Mouse (Mus musculus): ENCODE results near the gene Mipol1.
"Not testable (repeated sequence)": the region's sequence is repeated elsewhere in the genome, so short reads cannot be mapped to it uniquely, and the experiment has no call there.

Mipol1 gene

DNA sequence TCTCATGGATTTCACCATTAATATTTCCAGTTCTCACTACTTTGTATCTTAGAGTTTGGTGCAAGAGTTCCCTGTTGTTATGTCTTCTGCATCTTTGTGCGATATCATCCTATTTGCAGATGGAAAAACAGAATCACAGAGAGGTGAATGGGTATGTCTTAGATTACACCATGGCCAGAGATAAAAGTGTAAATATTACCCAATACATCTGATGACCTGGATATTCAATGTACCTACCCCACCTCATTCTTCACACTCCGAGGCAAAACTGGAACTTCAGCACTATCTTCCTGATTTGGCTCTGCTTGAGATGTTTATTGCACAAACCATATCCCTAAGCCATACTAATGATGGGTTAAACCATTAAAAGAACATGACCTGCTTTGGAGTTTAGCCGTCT, 198.0 kb downstream of the Mipol1 start:
- no peak for DNase-seq (ENCODE audit: low spot score)

DNA sequence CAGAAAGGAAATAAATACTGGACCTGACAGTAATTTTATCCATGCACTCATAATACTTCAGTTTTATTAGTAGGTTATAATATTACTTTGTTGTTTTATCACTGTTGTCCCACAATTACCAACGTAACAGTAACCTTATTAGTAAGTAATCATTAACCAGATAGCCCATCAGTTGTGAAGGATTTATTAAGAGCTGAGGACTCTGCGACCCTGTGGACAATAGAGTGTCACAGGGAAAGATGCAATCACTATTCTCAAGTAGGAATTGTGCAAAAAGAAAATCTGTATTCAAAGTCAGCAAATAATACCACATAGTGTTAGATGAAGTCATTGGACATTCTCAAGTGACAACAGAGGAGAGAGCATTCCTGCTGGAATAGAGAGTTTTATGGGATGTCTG, 198.5 kb downstream of the Mipol1 start:
- no peak for DNase-seq (ENCODE audit: low spot score)

DNA sequence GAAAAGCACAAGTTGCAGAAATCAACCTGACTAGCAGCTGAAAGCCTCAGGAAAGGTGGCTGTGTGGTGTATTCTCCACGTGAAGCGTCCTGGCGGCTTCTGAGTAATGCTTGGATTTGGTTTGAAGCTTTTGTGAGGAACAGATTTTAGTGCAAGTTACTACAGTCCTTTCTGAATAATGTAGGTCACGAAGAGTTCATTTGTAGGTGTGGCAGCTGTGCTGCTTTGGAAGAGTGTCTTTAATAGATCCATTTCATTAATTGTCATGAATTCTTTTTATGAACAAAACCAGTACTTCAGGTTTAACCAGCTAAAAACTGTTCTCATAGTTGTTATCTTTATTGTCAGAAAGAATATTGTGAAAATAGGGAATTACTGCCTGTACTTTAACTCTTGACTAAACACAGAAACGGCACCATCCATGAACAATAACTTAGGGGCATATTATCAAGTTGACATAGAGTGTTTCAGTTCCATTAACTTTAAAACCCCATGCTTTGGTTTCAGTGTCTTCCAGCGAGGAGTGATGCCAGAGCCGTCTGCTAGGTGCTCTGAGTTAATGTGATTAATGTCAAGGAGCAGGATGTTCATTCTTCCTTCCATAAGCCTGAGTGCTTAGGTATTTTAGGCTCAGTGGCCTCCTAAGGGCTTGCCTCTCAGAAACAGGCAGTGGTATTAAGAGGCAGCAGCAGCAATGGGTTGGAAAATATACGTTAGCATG, 206.9 kb downstream of the Mipol1 start:
- not testable (repeated sequence) for DNase-seq (ENCODE audit: low spot score)

DNA sequence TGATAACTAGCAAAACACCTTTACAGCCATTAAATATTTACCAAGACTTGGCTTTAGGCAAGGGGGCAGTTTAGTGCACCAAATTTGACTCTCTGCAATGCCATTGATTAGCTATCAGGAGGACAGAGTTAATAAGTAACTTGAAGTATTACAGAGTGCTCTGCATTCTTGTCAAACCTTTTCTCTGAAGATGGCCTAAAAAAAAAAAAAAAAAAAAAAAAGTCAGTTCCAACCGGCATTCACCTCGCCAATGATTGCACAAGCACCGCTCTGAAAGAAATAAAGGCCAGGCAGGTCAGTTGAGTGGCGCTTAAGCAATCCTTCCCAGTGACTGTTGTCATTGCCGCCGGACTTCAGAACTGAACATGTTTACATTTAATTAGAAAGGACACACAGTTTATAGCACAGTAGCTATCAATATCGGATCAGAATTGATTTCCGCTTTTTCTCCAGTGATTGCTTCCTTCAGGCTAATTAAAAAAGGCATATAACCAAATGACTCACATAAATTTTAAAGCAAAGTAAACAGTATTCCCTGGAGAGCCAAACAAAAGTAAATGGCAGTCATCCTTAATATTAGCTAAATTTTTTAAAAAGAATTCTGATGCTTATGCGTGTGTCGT, 214.2 kb downstream of the Mipol1 start:
- peak; percentile 72 for DNase-seq (ENCODE audit: low spot score)

DNA sequence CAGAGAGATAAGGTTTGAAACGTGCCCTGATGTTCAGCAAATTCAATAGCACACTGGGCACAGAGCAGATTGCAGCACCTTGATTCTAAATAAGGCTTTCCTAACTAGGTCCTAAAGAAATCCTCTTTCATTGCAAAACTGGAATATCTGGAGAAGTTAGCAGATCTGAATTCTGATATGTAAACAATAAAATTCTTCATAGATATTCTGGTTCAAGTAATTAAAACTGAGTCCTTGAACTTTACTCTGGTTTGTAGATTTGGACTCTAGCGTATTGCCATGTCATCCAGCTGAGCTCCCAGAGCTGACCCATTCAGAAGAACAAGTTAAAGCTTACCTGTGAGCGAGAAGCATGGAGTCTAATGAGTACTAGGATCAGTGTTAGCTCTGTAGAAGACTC, 217.1 kb downstream of the Mipol1 start:
- DNase-seq (ENCODE audit: low spot score): no peak

DNA sequence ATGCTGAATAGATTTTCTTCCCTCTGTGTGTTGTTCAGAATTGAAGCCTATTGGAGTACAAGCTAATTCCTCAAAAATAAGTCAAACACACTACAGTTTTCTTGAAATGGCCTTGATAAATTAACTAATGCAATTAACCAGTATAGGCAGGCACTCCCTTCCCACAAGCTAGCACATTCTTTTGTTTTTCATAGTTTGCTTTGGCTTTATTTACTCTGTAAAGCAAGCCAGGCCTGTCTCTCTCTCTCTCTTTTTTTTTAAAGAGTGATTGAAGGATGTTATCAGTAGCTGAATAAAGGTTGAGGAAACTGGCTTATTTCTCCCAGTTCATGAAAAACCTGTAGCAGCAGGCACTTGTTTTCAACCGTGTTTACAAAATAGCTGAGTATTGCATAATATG, 219.1 kb downstream of the Mipol1 start:
- DNase-seq (ENCODE audit: low spot score): no peak

DNA sequence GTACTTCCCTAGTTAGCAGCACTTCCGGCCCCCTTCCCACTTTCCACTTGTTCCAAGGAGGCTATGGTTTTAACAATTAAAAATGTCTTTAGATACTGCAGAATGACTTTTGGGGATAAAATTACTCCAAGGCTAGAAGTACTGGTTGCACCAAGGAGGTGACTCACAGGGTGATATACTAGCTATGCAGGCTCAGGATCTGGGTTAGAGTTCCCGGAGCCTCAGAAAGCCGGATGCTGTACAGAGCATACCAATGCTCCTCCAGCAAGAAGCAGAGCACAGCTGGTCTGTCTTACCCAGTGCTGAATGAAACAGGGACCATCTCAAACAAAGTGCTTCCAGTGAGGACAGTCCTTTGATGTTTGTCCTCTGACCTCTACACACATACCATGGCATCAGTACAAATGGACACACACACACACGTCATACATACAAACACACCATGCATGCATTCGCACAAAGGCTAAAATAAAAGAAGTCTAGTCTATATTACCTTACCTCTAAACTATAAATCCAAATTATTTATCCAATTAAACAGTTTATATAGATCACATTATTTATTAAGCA, 219.9 kb downstream of the Mipol1 start:
- DNase-seq (ENCODE audit: low spot score): no peak

DNA sequence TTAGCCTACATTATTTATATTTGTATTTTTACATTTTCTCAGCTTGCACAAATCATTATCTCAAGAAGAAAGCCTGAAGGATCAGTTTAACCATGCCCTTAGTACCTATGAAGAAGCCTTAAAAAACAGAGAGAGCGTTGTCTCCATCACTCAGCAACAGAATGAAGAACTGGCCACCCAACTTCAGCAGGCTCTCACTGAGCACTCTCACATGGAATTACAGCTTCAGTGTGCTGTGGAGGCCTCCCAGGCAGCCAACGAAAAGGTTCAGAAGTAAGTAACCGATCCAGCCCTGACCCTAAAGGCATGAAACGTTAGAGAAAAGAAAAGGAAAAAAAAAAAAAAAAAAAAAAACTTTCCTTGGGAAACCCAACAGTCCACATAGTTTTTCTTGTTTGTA, 226.7 kb downstream of the Mipol1 start:
- DNase-seq (ENCODE audit: low spot score): no peak

DNA sequence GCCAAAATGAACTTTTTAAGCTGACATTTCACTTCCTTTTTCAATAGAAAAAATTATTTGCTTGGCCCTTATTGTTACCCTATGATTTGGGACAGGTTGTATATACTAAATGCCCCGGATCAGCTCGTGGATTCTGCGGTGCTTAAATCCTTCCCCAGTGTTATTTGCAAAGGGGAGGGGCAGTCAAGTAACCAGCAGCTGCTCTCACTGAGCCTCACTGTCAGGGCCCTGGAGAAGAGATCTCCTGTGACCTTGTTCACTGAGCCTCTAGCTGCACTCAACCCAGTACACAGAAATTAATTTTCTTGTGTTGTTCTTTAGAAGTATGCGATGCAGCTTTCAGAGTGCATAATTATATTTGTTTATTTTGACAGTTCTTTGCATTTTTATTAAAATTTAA, 227.1 kb downstream of the Mipol1 start:
- no peak for DNase-seq (ENCODE audit: low spot score)

DNA sequence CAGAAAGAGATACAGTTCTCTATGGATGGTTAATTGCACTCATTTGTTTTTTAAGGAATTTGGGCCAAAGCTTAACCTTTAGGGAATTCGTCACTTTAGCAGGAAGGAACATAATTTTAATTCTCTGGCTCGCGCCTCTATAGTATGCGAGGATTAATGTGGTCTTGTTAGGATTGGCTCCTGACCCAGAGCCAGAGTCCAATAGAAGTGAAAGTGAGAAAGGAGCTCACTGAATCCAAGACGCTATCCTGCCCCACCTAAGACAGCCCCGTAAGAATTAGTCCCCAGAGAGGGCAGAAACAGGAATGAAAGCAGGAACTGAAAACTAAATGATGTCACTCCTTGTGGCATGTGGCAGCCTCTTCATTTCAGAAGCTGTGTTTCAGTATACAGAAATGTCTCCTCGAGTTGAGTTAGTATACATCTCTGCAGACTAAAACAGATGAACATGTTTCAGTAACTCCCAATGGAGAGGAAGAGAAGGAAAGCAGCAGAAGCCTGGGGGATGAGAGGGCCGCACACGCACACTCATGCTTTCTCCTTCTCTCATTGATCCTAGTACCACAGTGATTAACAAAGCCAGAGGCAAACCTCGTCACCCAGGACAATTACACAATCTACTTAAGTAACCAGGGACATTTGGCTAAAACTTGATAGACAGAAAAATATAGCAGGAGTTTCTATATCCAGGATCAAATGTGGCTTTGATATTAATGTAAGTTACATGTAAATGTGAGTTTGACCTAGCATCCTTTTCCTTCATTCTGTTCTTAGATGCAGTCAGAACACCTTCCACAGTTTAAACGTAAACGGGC, 234.5 kb downstream of the Mipol1 start:
- DNase-seq (ENCODE audit: low spot score): no peak

DNA sequence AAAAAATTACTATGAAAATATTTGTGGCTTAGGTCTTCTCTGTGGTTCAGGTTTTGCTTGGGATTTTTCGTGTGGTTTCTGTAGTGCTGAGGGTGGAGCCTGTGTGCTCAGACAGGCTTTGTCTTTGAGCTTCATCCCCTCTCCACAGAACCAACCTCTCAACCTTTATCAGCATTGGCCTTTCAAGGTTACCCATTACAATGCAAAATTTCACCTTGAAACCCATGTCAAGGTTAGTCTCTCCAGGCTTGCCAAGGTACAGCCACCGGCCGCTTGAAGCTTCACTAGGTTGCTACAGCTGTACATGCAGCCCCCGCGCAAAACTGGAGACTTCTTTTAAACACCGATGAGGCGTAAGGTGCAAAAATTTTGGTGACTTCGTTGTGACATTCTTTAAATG, 241.6 kb downstream of the Mipol1 start:
- no peak for DNase-seq (ENCODE audit: low spot score)

DNA sequence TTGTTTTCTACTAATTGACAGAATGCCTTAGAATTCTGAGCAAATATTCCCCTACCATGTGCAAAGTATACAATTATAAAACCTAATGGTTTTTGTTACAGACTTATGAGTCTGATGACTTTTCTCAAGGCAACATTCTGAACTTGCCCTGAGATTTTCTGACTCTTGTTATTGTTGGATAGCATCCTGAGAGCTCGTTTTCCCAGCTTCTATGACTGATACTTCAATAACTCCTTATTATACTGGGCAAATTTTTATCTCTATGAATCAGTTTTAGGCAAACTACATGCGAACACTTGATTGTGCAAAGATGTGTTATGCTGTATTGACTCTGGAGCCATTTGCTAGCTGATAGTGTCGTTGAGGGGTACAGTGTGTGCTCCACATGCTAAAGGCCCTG, 246.6 kb downstream of the Mipol1 start:
- no peak for DNase-seq (ENCODE audit: low spot score)

DNA sequence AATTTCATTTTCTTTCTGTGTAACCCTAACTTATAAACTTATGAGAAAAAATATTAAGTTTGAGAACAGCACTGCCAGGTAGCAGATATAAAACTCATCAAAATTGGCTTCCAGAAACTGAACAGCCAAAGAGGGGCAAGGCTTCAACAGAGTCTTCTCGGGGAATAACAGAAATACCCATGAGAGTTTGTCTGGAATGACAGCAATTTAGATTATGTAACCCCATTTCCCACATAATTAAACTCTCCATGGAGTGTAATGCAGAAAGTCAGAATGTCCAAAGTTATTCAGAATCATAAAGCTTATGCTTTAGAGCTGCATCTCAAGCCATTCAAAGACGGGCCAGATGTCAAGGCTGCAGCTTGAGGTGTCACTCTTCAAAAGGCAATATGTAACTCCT, 251.6 kb downstream of the Mipol1 start:
- no peak for DNase-seq (ENCODE audit: low spot score)

DNA sequence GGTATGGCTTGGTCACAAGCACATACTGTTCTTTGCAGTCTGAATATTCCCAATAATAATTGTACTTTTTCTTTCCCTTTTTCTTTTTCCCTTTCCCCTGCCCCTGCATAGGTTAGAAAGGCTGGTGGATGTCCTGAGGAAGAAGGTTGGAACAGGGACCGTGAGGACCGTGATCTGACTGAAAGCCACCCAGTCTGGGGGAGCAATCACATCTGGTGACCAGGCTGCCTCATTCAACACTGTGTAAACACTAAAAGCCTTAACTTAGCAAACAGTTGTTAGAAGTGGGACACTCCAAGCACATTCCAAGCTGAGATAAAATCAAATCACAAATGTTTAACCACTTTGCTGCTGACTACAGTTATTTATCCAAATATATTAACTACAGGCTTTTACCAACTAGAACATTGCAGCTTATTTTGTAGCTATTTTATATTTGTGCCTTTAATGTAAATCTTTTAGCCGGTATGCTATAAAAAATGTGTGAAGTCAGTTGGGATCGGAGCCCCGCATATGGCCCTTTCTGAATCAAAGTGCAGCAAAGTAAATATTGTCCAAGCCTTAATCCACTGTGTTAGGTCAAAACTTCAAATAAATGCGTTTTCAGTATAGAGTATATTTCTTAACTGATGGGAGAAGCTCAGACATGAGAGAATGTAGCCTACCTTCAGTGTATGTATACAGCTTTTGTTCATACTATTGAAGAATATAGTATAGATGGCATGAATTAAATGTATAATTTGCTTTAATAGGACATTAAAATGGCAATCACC, 266.3 kb downstream of the Mipol1 start:
- peak; percentile 68 for DNase-seq (ENCODE audit: low spot score)

DNA sequence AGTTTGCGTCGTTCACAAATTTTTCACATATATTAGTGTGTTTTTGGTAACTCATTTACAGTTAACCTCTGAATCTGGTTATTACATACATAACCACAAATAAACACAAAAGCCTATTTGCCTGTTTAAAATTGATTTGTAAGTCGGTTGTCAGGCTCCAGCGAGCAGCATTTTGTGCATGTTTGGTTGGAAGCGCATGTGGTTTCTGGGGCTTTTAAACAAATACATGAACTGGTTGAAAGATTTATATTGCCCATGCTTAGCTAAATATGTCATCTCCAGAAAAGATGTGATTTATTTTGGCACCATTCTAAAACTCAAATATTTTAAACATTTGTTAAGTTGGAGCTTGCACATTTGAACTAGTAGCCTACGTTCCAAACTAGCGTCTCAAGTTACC, 270.0 kb downstream of the Mipol1 start:
- DNase-seq (ENCODE audit: low spot score): no peak

DNA sequence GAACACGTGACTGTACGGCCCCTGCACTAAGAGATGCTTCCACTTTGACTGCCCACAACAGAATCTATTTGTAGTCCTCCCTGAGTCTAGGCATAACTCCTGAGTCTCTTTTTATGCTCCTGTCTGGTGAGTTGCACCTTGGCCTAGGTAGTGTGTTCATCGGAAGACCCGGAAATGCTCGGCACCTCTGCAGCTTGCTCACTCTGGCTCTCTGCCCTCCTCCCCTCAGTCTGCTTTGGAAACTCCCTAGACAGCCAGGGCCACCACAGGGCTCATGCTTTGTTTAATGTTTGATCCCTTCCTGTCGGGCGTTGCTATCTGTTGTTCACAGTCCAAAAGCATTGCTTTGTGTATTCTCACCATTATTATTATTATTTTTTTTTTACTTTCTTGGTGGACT, 275.1 kb downstream of the Mipol1 start:
- no peak for DNase-seq (ENCODE audit: low spot score)

DNA sequence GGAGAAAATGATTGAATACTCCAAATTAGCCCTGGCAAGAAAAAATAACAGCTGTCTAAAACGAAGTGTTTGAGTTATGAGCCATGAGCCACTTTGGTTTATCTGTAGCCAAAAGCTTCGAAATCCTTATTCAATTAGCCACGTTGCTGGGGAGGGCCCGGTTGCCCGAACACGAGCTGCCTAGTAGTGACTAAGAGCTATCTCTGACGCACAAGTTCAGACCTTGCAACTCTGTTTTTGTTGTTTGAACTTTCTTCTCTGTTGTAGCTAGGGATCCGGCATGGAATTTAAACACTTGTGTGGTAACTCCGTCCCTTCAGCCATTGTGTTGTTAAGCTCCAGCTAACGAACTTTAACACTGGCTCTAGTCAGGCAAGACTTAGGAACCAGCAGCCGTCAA, 278.7 kb downstream of the Mipol1 start:
- DNase-seq (ENCODE audit: low spot score): no peak

DNA sequence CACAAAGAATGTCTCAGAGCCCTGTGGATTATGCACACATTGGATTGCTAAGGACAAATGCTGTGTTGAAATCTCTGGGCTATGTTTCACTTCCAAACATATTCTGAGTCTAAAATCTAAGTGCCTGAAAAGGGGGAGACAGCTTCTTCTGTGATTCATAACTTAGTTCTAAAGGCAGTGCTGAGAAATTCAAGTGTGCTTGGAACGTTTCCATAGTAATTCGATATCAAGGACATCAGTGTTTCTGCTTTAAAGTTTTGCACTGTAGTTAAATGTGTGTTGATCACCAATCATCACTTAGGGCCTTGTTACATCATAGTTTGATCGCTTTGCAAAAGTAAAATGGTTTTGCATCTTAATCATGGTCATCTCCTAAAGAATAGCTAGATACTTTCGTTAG, 279.5 kb downstream of the Mipol1 start:
- DNase-seq (ENCODE audit: low spot score): no peak

DNA sequence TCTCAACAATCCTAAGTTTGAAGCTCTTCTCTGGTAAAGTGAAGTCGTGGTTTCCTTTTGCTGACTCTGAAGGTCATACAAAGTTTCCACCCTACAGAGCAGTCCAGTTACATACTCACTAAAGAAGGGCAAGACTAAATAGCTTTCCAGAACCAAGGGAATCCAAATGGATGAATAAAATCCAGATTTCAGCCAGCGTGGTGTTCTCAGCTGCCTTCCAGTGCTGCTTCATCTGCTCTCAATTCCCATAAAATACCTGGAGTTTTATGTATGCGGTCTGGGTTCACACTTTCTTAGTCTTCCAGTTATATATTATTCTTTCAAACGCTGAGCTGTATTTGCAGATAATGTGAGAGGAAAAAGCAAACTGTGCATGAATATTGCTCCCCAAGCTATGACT, 280.9 kb downstream of the Mipol1 start:
- DNase-seq (ENCODE audit: low spot score): no peak

DNA sequence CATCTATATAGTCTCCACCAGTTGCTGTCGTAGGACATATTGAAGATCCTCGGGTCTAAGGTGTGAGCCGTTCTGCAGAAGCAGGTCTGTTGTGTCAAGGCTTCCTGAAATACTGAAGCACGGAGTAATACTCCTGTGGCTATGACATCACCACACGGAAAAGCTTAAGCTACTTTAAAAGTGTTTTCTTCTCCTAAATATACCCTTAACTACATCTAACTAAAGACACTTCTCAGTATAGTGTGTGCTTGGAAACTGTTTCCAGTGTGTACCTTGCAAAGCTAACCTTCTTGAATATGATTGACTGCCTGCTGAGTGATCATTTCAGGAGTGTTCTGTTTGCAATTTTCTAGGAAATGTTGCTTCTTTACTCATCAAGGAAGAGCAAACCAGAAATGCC, 281.3 kb downstream of the Mipol1 start:
- DNase-seq (ENCODE audit: low spot score): no peak

DNA sequence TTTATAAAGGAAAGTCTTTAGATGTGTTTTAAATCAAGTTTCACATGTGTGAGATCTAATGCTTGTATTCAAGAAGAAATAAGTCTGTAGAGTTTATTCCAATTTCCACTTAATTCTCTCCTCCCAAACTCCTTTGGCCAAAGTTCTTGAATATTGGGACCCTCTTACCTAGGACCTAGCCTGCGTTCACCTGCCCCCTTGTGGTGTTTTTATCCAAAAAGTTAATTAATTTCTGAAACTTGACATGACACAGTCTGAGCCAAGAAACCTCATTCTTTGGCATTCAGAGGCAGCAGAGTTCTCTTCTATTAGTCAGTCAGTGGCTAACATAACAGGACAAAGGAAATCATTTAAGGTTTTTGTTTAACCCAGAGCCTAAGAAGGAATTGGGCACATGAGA, 284.3 kb downstream of the Mipol1 start:
- DNase-seq (ENCODE audit: low spot score): no peak

DNA sequence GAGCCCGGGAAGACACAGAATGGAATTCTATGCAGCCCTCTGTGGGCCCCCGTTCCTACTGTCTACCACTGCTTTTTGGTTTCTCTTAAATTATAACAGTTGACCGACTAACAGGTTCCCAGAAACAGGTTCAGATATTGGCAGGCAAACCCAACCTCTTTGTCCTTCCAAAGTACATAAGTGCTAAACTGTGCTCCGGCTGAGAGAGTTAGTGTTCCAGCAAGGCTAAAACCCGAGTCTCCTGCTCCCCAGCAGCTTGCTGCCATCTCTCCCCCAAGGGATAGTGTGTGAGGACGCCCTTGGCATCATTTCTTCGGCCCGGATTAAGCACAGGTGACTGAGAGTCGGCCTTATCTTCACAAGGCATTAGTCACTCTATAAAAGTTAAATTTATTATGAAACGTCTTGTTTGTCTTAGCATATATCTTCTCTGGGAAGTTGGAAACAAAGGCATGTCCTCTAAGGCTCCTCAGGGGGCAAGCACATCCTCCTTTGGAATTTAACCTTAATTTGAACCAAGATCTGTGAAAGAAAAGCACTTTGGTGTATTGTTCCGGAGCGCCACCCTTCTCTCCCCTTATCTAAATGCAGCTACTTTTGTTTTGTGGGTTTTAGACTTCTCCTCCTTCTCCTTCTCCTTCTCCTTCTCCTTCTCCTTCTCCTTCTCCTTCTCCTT, 285.6 kb downstream of the Mipol1 start:
- DNase-seq (ENCODE audit: low spot score): no peak
